Mouse (Mus musculus): ENCODE results near the gene Sumo1. TPM values are rescaled to one million over a fixed set of nuclear protein-coding genes. Genes with fewer than 3 reads are reported as not detected.
A peak's percentile ranks its signal among the peaks of the same experiment; 100 is the strongest.
"Not testable (repeated sequence)": the region's sequence is repeated elsewhere in the genome, so short reads cannot be mapped to it uniquely, and the experiment has no call there.

Sumo1 gene
- polyA plus RNA-seq, 1 experiment from 2014 or later = 414 TPM

- H3K36me3 ChIP-seq; H3K4me2 ChIP-seq; H3K9ac ChIP-seq; ATAC-seq (ENCODE audit: low read depth); H3K27ac ChIP-seq (replicated peaks); H3K4me1 ChIP-seq (replicated peaks); H3K4me3 ChIP-seq; H3K9me3 ChIP-seq; H3K27me3 ChIP-seq: not testable (repeated sequence)
- WGBS = 93% methylated on average over 6 of the region's 6 CpGs
Measured at GRCm38 (mm10) chr1:59630356-59630755, 40.3 kb downstream of the Sumo1 start.

- WGBS = 63% methylated on average over 6 of the region's 6 CpGs
- Histone ChIP-seq H3K27ac (replicated peaks) (no peak overlapping the region), H3K9ac (no peak overlapping the region), H3K27me3 (no peaks in the 10 kb centered on the region), H3K4me3 (no peak overlapping the region), H3K4me1 (replicated peaks) (no peaks in the 10 kb centered on the region), H3K9me3 (no peaks in the 10 kb centered on the region), H3K36me3 (no peaks in the 10 kb centered on the region), H3K4me2 (no peak overlapping the region)
- no peak for ATAC-seq (ENCODE audit: low read depth)
Measured at GRCm38 (mm10) chr1:59629194-59629593, 41.4 kb downstream of the Sumo1 start.

GRCm38 (mm10) chr1:59625410-59625809, 45.2 kb downstream of the Sumo1 start:
- H3K36me3 ChIP-seq = no peaks in the 10 kb centered on the region
- no peak for ATAC-seq (ENCODE audit: low read depth)
- 76% methylated on average over 5 of the region's 5 CpGs for WGBS
- no peak overlapping the region for H3K4me3 ChIP-seq
- no peaks in the 10 kb centered on the region for H3K4me1 ChIP-seq (replicated peaks)
- H3K4me2 ChIP-seq = no peak overlapping the region
- H3K9me3 ChIP-seq = no peaks in the 10 kb centered on the region
- no peak overlapping the region for H3K27ac ChIP-seq (replicated peaks)
- no peaks in the 10 kb centered on the region for H3K27me3 ChIP-seq
- no peak overlapping the region for H3K9ac ChIP-seq

- WGBS = 30% methylated on average over 5 of the region's 5 CpGs
- H3K27me3 ChIP-seq = no peaks in the 10 kb centered on the region
Measured at GRCm38 (mm10) chr1:59623325-59624017, 47.2 kb downstream of the Sumo1 start.

GRCm38 (mm10) chr1:59619201-59619600, 51.4 kb downstream of the Sumo1 start:
- Histone ChIP-seq H3K4me1 (replicated peaks) (no peaks in the 10 kb centered on the region), H3K27me3 (no peaks in the 10 kb centered on the region), H3K4me3 (no peak overlapping the region), H3K9me3 (no peaks in the 10 kb centered on the region), H3K36me3 (no peaks in the 10 kb centered on the region), H3K9ac (no peak overlapping the region), H3K4me2 (no peak overlapping the region), H3K27ac (replicated peaks) (no peak overlapping the region)
- ATAC-seq (ENCODE audit: low read depth) = no peak
- 93% methylated on average over 10 of the region's 10 CpGs for WGBS

More at GRCm38 (mm10) chr1:59623325-59624017, 47.2 kb downstream of the Sumo1 start:
- Histone ChIP-seq H3K9me3 (no peaks in the 10 kb centered on the region), H3K4me2 (no peak overlapping the region), H3K36me3 (no peaks in the 10 kb centered on the region), H3K4me1 (replicated peaks) (no peaks in the 10 kb centered on the region), H3K4me3 (no peak overlapping the region), H3K9ac (no peak overlapping the region), H3K27ac (replicated peaks) (no peak overlapping the region)
- peak; percentile 93 for ATAC-seq (ENCODE audit: low read depth)

- Histone ChIP-seq H3K36me3 (no peaks in the 10 kb centered on the region), H3K9me3 (no peaks in the 10 kb centered on the region), H3K4me1 (replicated peaks) (no peaks in the 10 kb centered on the region), H3K4me2 (no peak overlapping the region), H3K27me3 (no peaks in the 10 kb centered on the region), H3K9ac (no peak overlapping the region), H3K27ac (replicated peaks) (no peak overlapping the region), H3K4me3 (no peak overlapping the region)
- 79% methylated on average over 2 of the region's 2 CpGs for WGBS
- ATAC-seq (ENCODE audit: low read depth) = no peak
Measured at GRCm38 (mm10) chr1:59615021-59615420, 55.6 kb downstream of the Sumo1 start.

GRCm38 (mm10) chr1:59613795-59614194, 56.8 kb downstream of the Sumo1 start:
- Histone ChIP-seq H3K4me2 (no peak overlapping the region), H3K27ac (replicated peaks) (no peak overlapping the region), H3K9ac (no peak overlapping the region), H3K4me3 (no peak overlapping the region), H3K4me1 (replicated peaks) (no peaks in the 10 kb centered on the region), H3K27me3 (no peaks in the 10 kb centered on the region), H3K9me3 (no peaks in the 10 kb centered on the region), H3K36me3 (no peaks in the 10 kb centered on the region)
- no peak for ATAC-seq (ENCODE audit: low read depth)
- WGBS = 36% methylated on average over 6 of the region's 6 CpGs

GRCm38 (mm10) chr1:59610929-59611328, 59.7 kb downstream of the Sumo1 start:
- no peak for ATAC-seq (ENCODE audit: low read depth)
- Histone ChIP-seq H3K36me3 (no peaks in the 10 kb centered on the region), H3K4me2 (no peak overlapping the region), H3K4me3 (no peak overlapping the region), H3K4me1 (replicated peaks) (no peaks in the 10 kb centered on the region), H3K27ac (replicated peaks) (no peak overlapping the region), H3K27me3 (no peaks in the 10 kb centered on the region), H3K9ac (no peak overlapping the region), H3K9me3 (no peaks in the 10 kb centered on the region)
- WGBS = 90% methylated on average over 3 of the region's 3 CpGs

GRCm38 (mm10) chr1:59609896-59610295, 60.7 kb downstream of the Sumo1 start:
- H3K4me3 ChIP-seq = no peak overlapping the region
- H3K4me2 ChIP-seq = no peak overlapping the region
- no peak for ATAC-seq (ENCODE audit: low read depth)
- no peaks in the 10 kb centered on the region for H3K36me3 ChIP-seq
- WGBS = 77% methylated on average over 10 of the region's 10 CpGs
- no peak overlapping the region for H3K27ac ChIP-seq (replicated peaks)
- H3K4me1 ChIP-seq (replicated peaks) = no peaks in the 10 kb centered on the region
- no peak overlapping the region for H3K9ac ChIP-seq
- H3K27me3 ChIP-seq = no peaks in the 10 kb centered on the region
- no peaks in the 10 kb centered on the region for H3K9me3 ChIP-seq

GRCm38 (mm10) chr1:59609458-59609857, 61.2 kb downstream of the Sumo1 start:
- no peak overlapping the region for H3K4me2 ChIP-seq
- H3K9ac ChIP-seq = no peak overlapping the region
- H3K27ac ChIP-seq (replicated peaks) = no peak overlapping the region
- no peaks in the 10 kb centered on the region for H3K4me1 ChIP-seq (replicated peaks)
- ATAC-seq (ENCODE audit: low read depth) = no peak
- no peak overlapping the region for H3K4me3 ChIP-seq
- H3K9me3 ChIP-seq = no peaks in the 10 kb centered on the region
- no peaks in the 10 kb centered on the region for H3K27me3 ChIP-seq
- H3K36me3 ChIP-seq = no peaks in the 10 kb centered on the region
- WGBS = 80% methylated on average over 4 of the region's 4 CpGs

GRCm38 (mm10) chr1:59608920-59609319, 61.7 kb downstream of the Sumo1 start:
- H3K27ac ChIP-seq (replicated peaks) = no peak overlapping the region
- no peaks in the 10 kb centered on the region for H3K27me3 ChIP-seq
- 67% methylated on average over 5 of the region's 5 CpGs for WGBS
- H3K9ac ChIP-seq = no peak overlapping the region
- no peak for ATAC-seq (ENCODE audit: low read depth)
- no peaks in the 10 kb centered on the region for H3K36me3 ChIP-seq
- no peaks in the 10 kb centered on the region for H3K9me3 ChIP-seq
- H3K4me2 ChIP-seq = no peak overlapping the region
- 0 out of 2 replicates have a peak, but pooled peaks cover 2% of the 10 kb centered on the region for H3K4me1 ChIP-seq (replicated peaks)
- H3K4me3 ChIP-seq = no peak overlapping the region

GRCm38 (mm10) chr1:59608125-59608762, 62.4 kb downstream of the Sumo1 start:
- ATAC-seq (ENCODE audit: low read depth) = no peak
- no peak overlapping the region for H3K4me2 ChIP-seq
- 91% methylated on average over 7 of the region's 7 CpGs for WGBS
- no peak overlapping the region for H3K27ac ChIP-seq (replicated peaks)
- H3K4me3 ChIP-seq = no peak overlapping the region
- no peak overlapping the region for H3K9ac ChIP-seq
- no peaks in the 10 kb centered on the region for H3K9me3 ChIP-seq
- no peaks in the 10 kb centered on the region for H3K27me3 ChIP-seq
- 0 out of 2 replicates have a peak, but pooled peaks cover 4% of the 10 kb centered on the region for H3K4me1 ChIP-seq (replicated peaks)
- no peaks in the 10 kb centered on the region for H3K36me3 ChIP-seq

GRCm38 (mm10) chr1:59607071-59607470, 63.6 kb downstream of the Sumo1 start:
- Histone ChIP-seq H3K36me3 (no peaks in the 10 kb centered on the region), H3K4me3 (no peak overlapping the region), H3K27me3 (no peaks in the 10 kb centered on the region), H3K9me3 (no peaks in the 10 kb centered on the region), H3K27ac (replicated peaks) (no peak overlapping the region), H3K4me1 (replicated peaks) (0 out of 2 replicates have a peak, but pooled peaks cover 4% of the 10 kb centered on the region), H3K9ac (no peak overlapping the region), H3K4me2 (no peak overlapping the region)
- no peak for ATAC-seq (ENCODE audit: low read depth)
- 50% methylated on average over 7 of the region's 7 CpGs for WGBS
